Mouse (Mus musculus): ENCODE measurements around the gene Uqcrfs1. TPM values are rescaled to one million over a fixed set of nuclear protein-coding genes. Genes with fewer than 3 reads are reported as not detected.

Gene Uqcrfs1
- total and polyA plus RNA-seq, 3 experiments, result 154 to 292 (median 173) TPM

GRCm38 (mm10) chr13:30501860-30502395 lies 43.2 kb downstream of the Uqcrfs1 start:
- TF ChIP-seq JUN (IDR thresholded peaks at IDR 0.05; ENCODE audit: insufficient read depth, low read depth, low read length) (no peak), JUND (conservative IDR thresholded peaks at IDR 0.05; ENCODE audit: low read depth, low read length) (no peak; the same call in 1 of the 2 replicates), MEF2A (IDR thresholded peaks at IDR 0.05; ENCODE audit: borderline replicate concordance, low read depth, low read length) (no peak), EP300 (IDR thresholded peaks at IDR 0.05; ENCODE audit: low read length) (0 out of 2 replicates have a peak, but pooled peaks have one; percentile 14), GABPA (IDR thresholded peaks at IDR 0.05; ENCODE audit: insufficient replicate concordance, low read depth, low read length) (no peak), ZC3H11A (IDR thresholded peaks at IDR 0.05; ENCODE audit: low read depth, low read length) (no peak), UBTF (IDR thresholded peaks at IDR 0.05; ENCODE audit: low read depth, low read length) (no peak), MAX (IDR thresholded peaks at IDR 0.05; ENCODE audit: low read length) (0 out of 2 replicates have a peak, but pooled peaks have one; percentile 33), SIN3A (IDR thresholded peaks at IDR 0.05; ENCODE audit: low read length) (no peak), MAZ (IDR thresholded peaks at IDR 0.05; ENCODE audit: low read depth, low read length) (0 out of 2 replicates have a peak, but pooled peaks have one; percentile 54), SMC3 (IDR thresholded peaks at IDR 0.05; ENCODE audit: low read depth, low read length) (peak; percentile 74), NRF1 (IDR thresholded peaks at IDR 0.05; ENCODE audit: low read depth, low read length) (no peak), MAFK (IDR thresholded peaks at IDR 0.05; ENCODE audit: insufficient replicate concordance, low read length) (peak; percentile 40; the same call in 1 of the 2 replicates), NELFE (IDR thresholded peaks at IDR 0.05; ENCODE audit: low read depth, low read length) (0 out of 2 replicates have a peak, but pooled peaks have one; percentile 30), TCF12 (IDR thresholded peaks at IDR 0.05; ENCODE audit: low read depth, low read length) (no peak), KAT2A (IDR thresholded peaks at IDR 0.05; ENCODE audit: insufficient replicate concordance, low read length) (no peak), USF1 (IDR thresholded peaks at IDR 0.05; ENCODE audit: low read depth, low read length) (no peak), CTCF (conservative IDR thresholded peaks at IDR 0.05 in 1 of 2, IDR thresholded peaks at IDR 0.05 in 1 of 2; ENCODE audit: low read depth in 2 of 2, low read length in 2 of 2) (peak; percentile 50 to 82; a peak in 3 of 4 replicates), POLR2A (IDR thresholded peaks at IDR 0.05; ENCODE audit: low read depth, low read length) (no peak), BHLHE40 (IDR thresholded peaks at IDR 0.05; ENCODE audit: low read depth, low read length) (no peak), ZNF384 (IDR thresholded peaks at IDR 0.05; ENCODE audit: low read depth, low read length) (no peak), RAD21 (IDR thresholded peaks at IDR 0.05; ENCODE audit: low read depth, low read length) (peak; percentile 60), ZKSCAN1 (IDR thresholded peaks at IDR 0.05; ENCODE audit: borderline replicate concordance, low read depth, low read length) (no peak), CHD2 (IDR thresholded peaks at IDR 0.05; ENCODE audit: low read length) (no peak), IRF4 (IDR thresholded peaks at IDR 0.05; ENCODE audit: low read depth, low read length) (peak; percentile 29; the same call in 1 of the 2 replicates), E2F4 (IDR thresholded peaks at IDR 0.05; ENCODE audit: insufficient replicate concordance, low read depth, low read length) (0 out of 2 replicates have a peak, but pooled peaks have one; percentile 24), HCFC1 (IDR thresholded peaks at IDR 0.05; ENCODE audit: low read depth, low read length) (no peak), ELF1 (IDR thresholded peaks at IDR 0.05; ENCODE audit: low read depth, low read length) (no peak), MXI1 (IDR thresholded peaks at IDR 0.05; ENCODE audit: low read depth, low read length) (peak; percentile 61; the same call in 1 of the 2 replicates), MYC (IDR thresholded peaks at IDR 0.05; ENCODE audit: low read depth, low read length) (0 out of 2 replicates have a peak, but pooled peaks have one; percentile 45), TBP (conservative IDR thresholded peaks at IDR 0.05; ENCODE audit: low read depth, low read length) (no peak)
- Histone ChIP-seq H3K9me3 (replicated peaks; ENCODE audit: low read length) (no peaks in the 10 kb centered on the region), H3K27me3 (replicated peaks) (no peaks in the 10 kb centered on the region), H3K36me3 (replicated peaks in 1 of 2; ENCODE audit: control insufficient read depth in 1 of 2, insufficient read depth in 1 of 2, low read length in 1 of 2) (no peaks in the 10 kb centered on the region), H3K79me2 (replicated peaks; ENCODE audit: control insufficient read depth, extremely low read depth, insufficient read depth, poor library complexity, severe bottlenecking) (no peaks in the 10 kb centered on the region), H3K27ac (ENCODE audit: insufficient read depth, low read depth) (no peak overlapping the region), H3K4me2 (ENCODE audit: insufficient read depth, low read depth, poor library complexity, severe bottlenecking) (peak overlapping the region; percentile 31), H3K4me1 (ENCODE audit: control insufficient read depth in 1 of 2, insufficient read depth in 2 of 2) (peaks cover 2 to 4% of the 10 kb centered on the region in 2 experiments; a peak in 2 of 4 replicates), H3K4me3 (replicated peaks in 1 of 3; ENCODE audit: low read depth in 2 of 3, low read length in 2 of 3, poor library complexity in 1 of 3) (peak overlapping the region in 1 of 3 experiments; percentile 41), H3K9ac (ENCODE audit: insufficient read depth, low read depth) (no peak overlapping the region)
- in situ Hi-C loops (cut with MboI; ENCODE audit: low pct_ligation_motif_present, low pct_unique_long_range_greater_than_20kb, low sequenced_read_pairs) (no loop called here), dilution Hi-C loops (cut with MboI; ENCODE audit: extremely low pct_ligation_motif_present, extremely low pct_unique_long_range_greater_than_20kb, low sequenced_read_pairs) (no loop called here)
- peak; percentile 49 for DNase-seq (ENCODE audit: extremely low read depth)

Data from CH12.LX (cell line).